Mouse (Mus musculus) heart, adult 2 months (tissue): ENCODE results near the gene Fkbp7.

Experiments
- CTCF ChIP-seq: fragments of 200-600 bp; IDR thresholded peaks from 2 replicates; pipeline ENCODE4 v1.8.1; 2022; ENCODE audit warnings: antibody characterized with exemption, mild to moderate bottlenecking, moderate library complexity
- EP300 ChIP-seq: fragments of 200-500 bp; IDR thresholded peaks from 2 replicates; pipeline ENCODE4 v1.6.1; 2011; ENCODE audit warnings: low read depth, low read length, control low read depth; ENCODE audit not compliant: insufficient read depth
- POLR2A ChIP-seq: fragments of 200-500 bp; IDR thresholded peaks from 2 replicates; pipeline ENCODE4 v1.6.1; 2011; ENCODE audit warnings: mild to moderate bottlenecking, low read depth, low read length, control low read depth; ENCODE audit not compliant: insufficient read depth

- no peak for TF ChIP-seq POLR2A
- TF ChIP-seq CTCF: no peak
- peak; percentile 56; the same call in 1 of the 2 replicates for TF ChIP-seq EP300
These were observed 29.8 kb upstream of the Fkbp7 start for GRCm38 (mm10) chr2:76702751-76703150.
